22 mouse cellular contexts compared by ENCODE assay signal in genomic region chr10:50190276-50190675, GRCm38 (mm10).
DNase-seq lines count a peak whose midpoint lies in the region; ATAC-seq and TF ChIP-seq lines count a peak whose summit lies in the region.
"Had no signal": no experiment of that assay in that cellular context is flagged by ENCODE, and none has a peak within 500 bp of the region (broad histone marks: within the 10 kb centered on the region; RNA-seq: fewer than 3 reads in every experiment).

No protein-coding gene starts in this region.

- H3K4me2 ChIP-seq in embryonic facial prominence, embryonic 14.5 days (ENCODE audit: low read depth, low read length) = no peak overlapping the region
- H3K4me2 ChIP-seq in midbrain, postnatal 0 days (ENCODE audit: low read depth, low read length, poor library complexity, severe bottlenecking) = no peak overlapping the region
- no peak overlapping the region for H3K4me2 ChIP-seq in midbrain, embryonic 16.5 days (ENCODE audit: low read length)
- H3K4me2 ChIP-seq: embryonic facial prominence, embryonic 13.5 days; heart, embryonic 13.5 days had no signal

- no peaks in the 10 kb centered on the region for H3K36me3 ChIP-seq in embryonic facial prominence, embryonic 14.5 days (ENCODE audit: control insufficient read depth, insufficient read depth, low read length)
- no peaks in the 10 kb centered on the region for H3K36me3 ChIP-seq in embryonic facial prominence, embryonic 10.5 days (replicated peaks)
- no peaks in the 10 kb centered on the region for H3K36me3 ChIP-seq in midbrain, postnatal 0 days (ENCODE audit: insufficient read depth, low read length)
- no peaks in the 10 kb centered on the region for H3K36me3 ChIP-seq in midbrain, embryonic 16.5 days (ENCODE audit: control insufficient read depth, insufficient read depth, low read length)
- H3K36me3 ChIP-seq: embryonic facial prominence, embryonic 13.5 days; G1E; heart, embryonic 13.5 days had no signal

- no peak overlapping the region for H3K9ac ChIP-seq in embryonic facial prominence, embryonic 14.5 days (ENCODE audit: low read depth, low read length)
- H3K9ac ChIP-seq in midbrain, postnatal 0 days (replicated peaks; ENCODE audit: low read length, poor library complexity, severe bottlenecking) = no peak overlapping the region
- no peak overlapping the region for H3K9ac ChIP-seq in midbrain, embryonic 16.5 days (ENCODE audit: low read depth, low read length)
- H3K9ac ChIP-seq: embryonic facial prominence, embryonic 13.5 days; heart, embryonic 13.5 days had no signal

- no peak for ATAC-seq in embryonic facial prominence, embryonic 14.5 days (ENCODE audit: low read depth)
- ATAC-seq in midbrain, postnatal 0 days (ENCODE audit: low FRiP score) = no peak
- ATAC-seq in midbrain, embryonic 16.5 days = no peak
- ATAC-seq: CD4-positive, CD25-positive, alpha-beta regulatory T cell, adult 4 months; forebrain, embryonic 16.5 days; hindbrain, embryonic 16.5 days had no signal

- TF ChIP-seq CTCF in midbrain, postnatal 0 days (IDR thresholded peaks at IDR 0.05) = no peak
- TF ChIP-seq CTCF in gastrocnemius, adult 2 months (IDR thresholded peaks at IDR 0.05) = no peak

- no peaks in the 10 kb centered on the region for H3K9me3 ChIP-seq in embryonic facial prominence, embryonic 14.5 days (ENCODE audit: control insufficient read depth, low read length)
- H3K9me3 ChIP-seq in embryonic facial prominence, embryonic 10.5 days = no peaks in the 10 kb centered on the region
- peaks cover 3% of the 10 kb centered on the region; the same call in 1 of the 2 replicates for H3K9me3 ChIP-seq in midbrain, postnatal 0 days (ENCODE audit: low read length)
- no peaks in the 10 kb centered on the region for H3K9me3 ChIP-seq in midbrain, embryonic 16.5 days (replicated peaks; ENCODE audit: control insufficient read depth, low read length, poor library complexity, severe bottlenecking)
- H3K9me3 ChIP-seq: embryonic facial prominence, embryonic 13.5 days; G1E; heart, embryonic 13.5 days had no signal

- intact Hi-C loops in gastrocnemius, adult 2 months (cut with DNase I) = no loop called here

- no peak overlapping the region for H3K27ac ChIP-seq in embryonic facial prominence, embryonic 14.5 days (replicated peaks; ENCODE audit: low read depth, low read length)
- H3K27ac ChIP-seq in embryonic facial prominence, embryonic 10.5 days (replicated peaks) = no peak overlapping the region
- no peak overlapping the region for H3K27ac ChIP-seq in midbrain, postnatal 0 days (ENCODE audit: low read depth, low read length)
- no peak overlapping the region for H3K27ac ChIP-seq in midbrain, embryonic 16.5 days (ENCODE audit: low read length)
- H3K27ac ChIP-seq in gastrocnemius, adult 2 months = no peak overlapping the region
- H3K27ac ChIP-seq: embryonic facial prominence, embryonic 13.5 days; heart, embryonic 13.5 days had no signal

- DNase-seq in cerebellum, adult 11-12 months = peak; percentile 34
- DNase-seq in cerebellum, postnatal 4 days (ENCODE audit: low spot score in 2 of 2) = no peak
- DNase-seq in embryonic facial prominence, embryonic 14.5 days (ENCODE audit: low spot score) = peak; percentile 16
- no peak for DNase-seq in embryonic facial prominence, embryonic 10.5 days (ENCODE audit: low spot score)
- DNase-seq in midbrain, postnatal 0 days (ENCODE audit: low spot score) = peak; percentile 22
- no peak for DNase-seq in left cerebral cortex, adult 8-10 months (ENCODE audit: low spot score in 2 of 2)
- no peak for DNase-seq in gastrocnemius, adult 2 months
- DNase-seq: adrenal gland, adult 8-10 months; adrenal gland, postnatal 36 days; B cell, adult 2 months; gastrocnemius, postnatal 36 days; heart, adult 11 months; heart, postnatal 36 days; kidney, adult 11 months; kidney, adult 9 months had no signal

- H3K4me3 ChIP-seq in embryonic facial prominence, embryonic 14.5 days (ENCODE audit: low read depth, low read length) = no peak overlapping the region
- no peak overlapping the region for H3K4me3 ChIP-seq in embryonic facial prominence, embryonic 10.5 days
- H3K4me3 ChIP-seq in midbrain, postnatal 0 days (ENCODE audit: low read depth, low read length) = no peak overlapping the region
- H3K4me3 ChIP-seq in midbrain, embryonic 16.5 days (ENCODE audit: low read depth, low read length) = no peak overlapping the region
- H3K4me3 ChIP-seq in gastrocnemius, adult 2 months = no peak overlapping the region
- H3K4me3 ChIP-seq: embryonic facial prominence, embryonic 13.5 days; heart, embryonic 13.5 days had no signal

- 51% methylated on average over 4 of the region's 4 CpGs for WGBS in embryonic facial prominence, embryonic 14.5 days
- 66% methylated on average over 4 of the region's 4 CpGs for WGBS in embryonic facial prominence, embryonic 10.5 days
- 64% methylated on average over 4 of the region's 4 CpGs for WGBS in midbrain, postnatal 0 days
- WGBS in midbrain, embryonic 16.5 days = 71% methylated on average over 4 of the region's 4 CpGs

- no peaks in the 10 kb centered on the region for H3K4me1 ChIP-seq in embryonic facial prominence, embryonic 14.5 days (ENCODE audit: control insufficient read depth, insufficient read depth, low read length)
- H3K4me1 ChIP-seq in embryonic facial prominence, embryonic 10.5 days = no peaks in the 10 kb centered on the region
- no peaks in the 10 kb centered on the region for H3K4me1 ChIP-seq in midbrain, postnatal 0 days (ENCODE audit: insufficient read depth, low read length)
- H3K4me1 ChIP-seq in midbrain, embryonic 16.5 days (ENCODE audit: control insufficient read depth, insufficient read depth, low read length) = no peaks in the 10 kb centered on the region
- H3K4me1 ChIP-seq: embryonic facial prominence, embryonic 13.5 days; heart, embryonic 13.5 days had no signal

- no peaks in the 10 kb centered on the region for H3K27me3 ChIP-seq in embryonic facial prominence, embryonic 14.5 days (replicated peaks; ENCODE audit: control insufficient read depth, insufficient read depth, low read length)
- no peaks in the 10 kb centered on the region for H3K27me3 ChIP-seq in embryonic facial prominence, embryonic 10.5 days (replicated peaks; ENCODE audit: low read depth, poor library complexity, severe bottlenecking)
- H3K27me3 ChIP-seq in midbrain, postnatal 0 days (ENCODE audit: insufficient read depth, low read length) = no peaks in the 10 kb centered on the region
- H3K27me3 ChIP-seq in midbrain, embryonic 16.5 days (ENCODE audit: control insufficient read depth, insufficient read depth, low read depth, low read length) = no peaks in the 10 kb centered on the region
- H3K27me3 ChIP-seq: embryonic facial prominence, embryonic 13.5 days; heart, embryonic 13.5 days had no signal

Comparison
In these comparisons a context has a peak if more than half of its experiments do, and no peak if none do; other contexts are left out.
1. DNase-seq: peak in cerebellum, adult 11-12 months (single experiment), embryonic facial prominence, embryonic 14.5 days (single experiment) and midbrain, postnatal 0 days (single experiment); none in cerebellum, postnatal 4 days (0 of 2), embryonic facial prominence, embryonic 10.5 days (single experiment), left cerebral cortex, adult 8-10 months (0 of 2) and gastrocnemius, adult 2 months (single experiment).